Comparison of ENCODE assay signal across 9 mouse cellular contexts in the genomic region with DNA sequence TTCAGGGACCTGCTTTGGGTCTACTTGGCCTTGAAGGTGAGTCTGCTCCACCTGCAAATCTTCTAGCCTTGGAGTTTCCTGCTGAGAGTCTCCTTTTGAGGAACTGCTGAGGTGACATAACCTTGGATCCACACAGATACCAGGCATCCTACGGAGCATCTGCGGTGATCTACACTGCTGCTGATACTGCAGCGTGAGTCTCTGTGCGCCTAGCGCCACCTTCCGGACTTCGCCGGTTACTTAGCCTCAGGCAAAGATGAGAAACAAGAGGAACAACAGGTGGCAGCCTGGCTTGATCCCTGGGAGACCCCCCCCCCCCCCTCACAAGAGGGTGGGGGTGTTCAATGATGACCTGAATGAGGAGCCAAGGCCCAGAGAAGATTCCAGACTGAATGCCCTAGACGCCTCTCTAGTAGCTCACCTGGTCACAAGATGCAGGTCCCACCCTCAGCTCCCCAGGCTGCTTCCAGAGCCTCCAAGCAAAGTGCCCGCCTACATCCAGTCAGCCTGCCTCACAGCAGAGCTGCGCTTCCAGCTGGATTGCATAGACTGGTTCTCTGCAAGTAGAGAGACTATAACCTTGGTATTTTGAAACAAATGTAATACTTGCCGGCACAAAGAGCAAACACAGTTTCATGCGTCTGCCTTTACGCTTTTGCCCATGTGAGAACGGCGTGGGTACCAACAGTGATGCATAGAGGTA. TPM values are rescaled to one million over a fixed set of nuclear protein-coding genes. Genes with fewer than 3 reads are reported as not detected.
DNase-seq lines count a peak whose midpoint lies in the region; ATAC-seq and TF ChIP-seq lines count a peak whose summit lies in the region.
"Had no signal": no experiment of that assay in that cellular context is flagged by ENCODE, and none has a peak within 500 bp of the region (broad histone marks: within the 10 kb centered on the region; RNA-seq: fewer than 3 reads in every experiment).

No protein-coding gene starts in this region.

- H3K36me3 ChIP-seq in heart, postnatal 0 days (replicated peaks; ENCODE audit: control insufficient read depth, insufficient read depth, low read length), result no peaks in the 10 kb centered on the region
- no peaks in the 10 kb centered on the region for H3K36me3 ChIP-seq in midbrain, embryonic 16.5 days (ENCODE audit: control insufficient read depth, insufficient read depth, low read length)
- no peaks in the 10 kb centered on the region for H3K36me3 ChIP-seq in splenic B cell, adult 2 months (ENCODE audit: control insufficient read depth, insufficient read depth, low read length, poor library complexity, severe bottlenecking)

- H3K27ac ChIP-seq in heart, postnatal 0 days (ENCODE audit: low read depth), result no peak overlapping the region
- H3K27ac ChIP-seq in midbrain, embryonic 16.5 days (ENCODE audit: low read length), result no peak overlapping the region

- intact Hi-C loops in gastrocnemius, postnatal 36 days (cut with DNase I), result no loop called here
- intact Hi-C loops in left cerebral cortex, postnatal 10 days (cut with DNase I), result loop anchor here (10.0 kb wide), 1 partner anchor 438 kb away; a partner anchor contains a TSS

- no peak overlapping the region for H3K4me3 ChIP-seq in heart, postnatal 0 days (ENCODE audit: low read depth, low read length)
- no peak overlapping the region for H3K4me3 ChIP-seq in midbrain, embryonic 16.5 days (ENCODE audit: low read depth, low read length)
- H3K4me3 ChIP-seq: myocyte had no signal

- no peak overlapping the region for H3K4me2 ChIP-seq in heart, postnatal 0 days (ENCODE audit: low read depth, low read length)
- no peak overlapping the region for H3K4me2 ChIP-seq in midbrain, embryonic 16.5 days (ENCODE audit: low read length)

- WGBS in heart, postnatal 0 days, result 33% methylated on average over 16 of the region's 16 CpGs
- 35% methylated on average over 16 of the region's 16 CpGs for WGBS in midbrain, embryonic 16.5 days

- peak; percentile 56 for TF ChIP-seq CTCF in heart, postnatal 0 days (IDR thresholded peaks at IDR 0.05; ENCODE audit: low read depth)

- no peaks in the 10 kb centered on the region for H3K9me3 ChIP-seq in heart, postnatal 0 days (replicated peaks; ENCODE audit: control insufficient read depth, low read length)
- H3K9me3 ChIP-seq in midbrain, embryonic 16.5 days (replicated peaks; ENCODE audit: control insufficient read depth, low read length, poor library complexity, severe bottlenecking), result no peaks in the 10 kb centered on the region

- no peak for DNase-seq in heart, postnatal 0 days (ENCODE audit: low spot score)
- no peak for DNase-seq in heart, adult 8-10 months (ENCODE audit: low spot score)
- peak; percentile 11 for DNase-seq in Muller cell, postnatal 12 days (ENCODE audit: inconsistent ontology term)
- DNase-seq in cerebellum, postnatal 36 days, result peak; percentile 55
- peak; percentile 18 to 27 for DNase-seq in gastrocnemius, postnatal 36 days
- DNase-seq in left cerebral cortex, postnatal 10 days (ENCODE audit: extremely low spot score in 1 of 2, low spot score in 2 of 2), result peak; percentile 44 to 74
- peak; percentile 83 for DNase-seq in splenic B cell, adult 2 months (ENCODE audit: low read depth, low spot score)

- no peak overlapping the region for H3K9ac ChIP-seq in heart, postnatal 0 days (replicated peaks; ENCODE audit: low read depth, low read length)
- H3K9ac ChIP-seq in midbrain, embryonic 16.5 days (ENCODE audit: low read depth, low read length), result no peak overlapping the region

- no peak for ATAC-seq in heart, postnatal 0 days (ENCODE audit: insufficient read depth, low read depth)
- ATAC-seq in midbrain, embryonic 16.5 days, result peak; percentile 75

- peaks cover 9% of the 10 kb centered on the region for H3K27me3 ChIP-seq in heart, postnatal 0 days (ENCODE audit: control insufficient read depth, insufficient read depth, low read length)
- H3K27me3 ChIP-seq in midbrain, embryonic 16.5 days (ENCODE audit: control insufficient read depth, insufficient read depth, low read depth, low read length), result no peaks in the 10 kb centered on the region
- no peaks in the 10 kb centered on the region for H3K27me3 ChIP-seq in splenic B cell, adult 2 months (ENCODE audit: control insufficient read depth, insufficient read depth, low read length, poor library complexity, severe bottlenecking)

- H3K4me1 ChIP-seq in heart, postnatal 0 days (ENCODE audit: control insufficient read depth, insufficient read depth), result no peaks in the 10 kb centered on the region
- H3K4me1 ChIP-seq in midbrain, embryonic 16.5 days (ENCODE audit: control insufficient read depth, insufficient read depth, low read length), result no peaks in the 10 kb centered on the region

- no peak for TF ChIP-seq EP300 in heart, postnatal 0 days (IDR thresholded peaks at IDR 0.05; ENCODE audit: low read depth)

RNA-seq across cellular contexts. Expression of a gene that starts 24.7 kb away (rescaled TPM):
- 48.8 and 58.1 TPM in 2 replicates for total RNA-seq in heart, postnatal 0 days (2014; rRNA removed; ENCODE audit: low replicate concordance)
- polyA plus RNA-seq in heart, postnatal 0 days (2015; fragmentation: Nextera tagmentation; extraction: Ambion mirVana), result 40.7 and 43.1 TPM in 2 replicates
- 10 to 100 TPM; 51.5 to 57.2 (median 52.1) TPM for total RNA-seq in heart, adult 8-10 months (2022)
- 10 to 100 TPM; 47.6 to 53.0 TPM for total RNA-seq in gastrocnemius, postnatal 36 days (2021)
- total RNA-seq in left cerebral cortex, postnatal 10 days (2021), result 10 to 100 TPM; 53.6 to 53.8 TPM
- 84.0 and 86.3 TPM in 2 replicates for polyA plus RNA-seq in midbrain, embryonic 16.5 days (2015; fragmentation: Nextera tagmentation; extraction: Ambion mirVana)

RNA-seq across cellular contexts. Expression of a gene that starts 25.3 kb away (rescaled TPM):
- total RNA-seq in heart, postnatal 0 days (2014; rRNA removed; ENCODE audit: low replicate concordance), result not detected in 2 replicates
- 0.93 and 1.1 TPM in 2 replicates for polyA plus RNA-seq in heart, postnatal 0 days (2015; fragmentation: Nextera tagmentation; extraction: Ambion mirVana)
- total RNA-seq in heart, adult 8-10 months (2022), result not detected
- total RNA-seq in gastrocnemius, postnatal 36 days (2021), result not detected
- not detected for total RNA-seq in left cerebral cortex, postnatal 10 days (2021)
- 2.3 and 2.9 TPM in 2 replicates for polyA plus RNA-seq in midbrain, embryonic 16.5 days (2015; fragmentation: Nextera tagmentation; extraction: Ambion mirVana)

RNA-seq across cellular contexts. Expression of a gene that starts 45.1 kb away (rescaled TPM):
- total RNA-seq in heart, postnatal 0 days (2014; rRNA removed; ENCODE audit: low replicate concordance), result 5.7 and 11.9 TPM in 2 replicates
- polyA plus RNA-seq in heart, postnatal 0 days (2015; fragmentation: Nextera tagmentation; extraction: Ambion mirVana), result 12.3 and 13.4 TPM in 2 replicates
- total RNA-seq in heart, adult 8-10 months (2022), result 10 to 100 TPM; 25.6 to 27.7 (median 26.0) TPM
- 1 to 10 TPM; 5.3 to 5.4 TPM for total RNA-seq in gastrocnemius, postnatal 36 days (2021)
- total RNA-seq in left cerebral cortex, postnatal 10 days (2021), result 10 to 100 TPM; 17.2 to 21.3 TPM
- 25.5 and 29.0 TPM in 2 replicates for polyA plus RNA-seq in midbrain, embryonic 16.5 days (2015; fragmentation: Nextera tagmentation; extraction: Ambion mirVana)

Comparison
In these comparisons a context has a peak if more than half of its experiments do, and no peak if none do; other contexts are left out.
1. DNase-seq: peak in Muller cell, postnatal 12 days (single experiment), cerebellum, postnatal 36 days (2 of 2), gastrocnemius, postnatal 36 days (2 of 2), left cerebral cortex, postnatal 10 days (2 of 2) and splenic B cell, adult 2 months (single experiment); none in heart, postnatal 0 days (single experiment) and heart, adult 8-10 months (single experiment).